Mouse (Mus musculus) erythroblast, embryonic 14.5 days (primary cell): Measurements from ENCODE around the gene A230072I06Rik. TPM values are rescaled to one million over a fixed set of nuclear protein-coding genes. Genes with fewer than 3 reads are reported as not detected.

ENCODE experiments used
- H3K27me3 ChIP-seq: 2 replicates; pipeline ENCODE4 v1.6.1; 2012; ENCODE audit warnings: inconsistent platforms; ENCODE audit not compliant: control insufficient read depth
- H3K36me3 ChIP-seq: 2 replicates; pipeline ENCODE4 v1.6.1; 2012; ENCODE audit warnings: mild to moderate bottlenecking, inconsistent platforms; ENCODE audit not compliant: control insufficient read depth
- H3K4me1 ChIP-seq: 2 replicates; pipeline ENCODE4 v1.6.1; 2012; ENCODE audit warnings: inconsistent platforms; ENCODE audit not compliant: control insufficient read depth
- H3K4me3 ChIP-seq: replicated peaks from 2 replicates; pipeline ENCODE3; 2012; ENCODE audit warnings: moderate library complexity, mild to moderate bottlenecking, inconsistent platforms
- H3K9me3 ChIP-seq: 2 replicates; pipeline ENCODE4 v1.6.1; 2012; ENCODE audit warnings: low read length, inconsistent platforms, mixed read lengths; ENCODE audit not compliant: control insufficient read depth
- GATA1 ChIP-seq: IDR thresholded peaks from 2 replicates; pipeline ENCODE4 v1.6.1; 2012; ENCODE audit warnings: low read length, inconsistent platforms, mixed read lengths
- TAL1 ChIP-seq: IDR thresholded peaks from 3 replicates; pipeline ENCODE4 v1.6.1; 2012; ENCODE audit warnings: low read length, inconsistent platforms, mixed read lengths
- polyA plus RNA-seq: library from polyadenylated mRNA; stranded (reverse); fragments of >175 nt; gene quantifications from 2 replicates; pipeline ENCODE4 v1.2.3, GENCODE M21; 2012

Gene A230072I06Rik
- polyA plus RNA-seq, 1 experiment, result not detected

GRCm38 (mm10) chr8:12268306-12268829 is 10.3 kb upstream of the A230072I06Rik start:
- Histone ChIP-seq H3K36me3 (no peaks in the 10 kb centered on the region), H3K4me3 (no peak overlapping the region), H3K27me3 (no peaks in the 10 kb centered on the region), H3K4me1 (no peaks in the 10 kb centered on the region), H3K9me3 (no peaks in the 10 kb centered on the region)
- TF ChIP-seq TAL1 (no peak), GATA1 (no peak)

- no peaks in the 10 kb centered on the region for H3K36me3 ChIP-seq
- TF ChIP-seq GATA1, result no peak
- no peak for TF ChIP-seq TAL1
- H3K4me3 ChIP-seq, result no peak overlapping the region
These were observed 1.0 kb downstream of the A230072I06Rik start for GRCm38 (mm10) chr8:12279482-12280192.

GRCm38 (mm10) chr8:12282128-12282527 is 3.5 kb downstream of the A230072I06Rik start:
- Histone ChIP-seq H3K36me3 (no peaks in the 10 kb centered on the region), H3K27me3 (no peaks in the 10 kb centered on the region), H3K4me1 (no peaks in the 10 kb centered on the region), H3K9me3 (no peaks in the 10 kb centered on the region), H3K4me3 (no peak overlapping the region)
- TF ChIP-seq TAL1 (no peak), GATA1 (no peak)

More at GRCm38 (mm10) chr8:12279482-12280192, 1.0 kb downstream of the A230072I06Rik start:
- H3K9me3 ChIP-seq, result no peaks in the 10 kb centered on the region
- H3K27me3 ChIP-seq, result no peaks in the 10 kb centered on the region
- H3K4me1 ChIP-seq, result no peaks in the 10 kb centered on the region

DNA sequence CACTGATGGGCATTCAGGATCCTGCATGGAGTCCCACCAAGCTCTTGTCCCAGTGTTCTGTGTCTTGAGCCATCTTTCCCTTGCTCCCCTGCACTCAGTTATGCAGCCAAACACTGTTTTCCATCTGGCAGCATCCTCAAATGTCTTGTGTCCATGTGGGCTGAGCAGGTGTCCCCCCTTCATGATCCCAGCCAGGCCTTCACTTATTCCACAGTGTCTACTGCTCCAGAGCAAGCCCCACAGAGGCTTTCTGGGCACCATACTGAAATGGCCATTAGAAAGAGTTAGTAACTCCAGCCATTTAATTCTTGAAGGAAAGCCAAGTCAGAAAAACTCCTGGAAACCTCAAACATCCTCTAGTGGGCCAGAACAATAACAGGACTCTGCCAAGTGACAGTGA is 11.9 kb downstream of the A230072I06Rik start:
- Histone ChIP-seq H3K4me3 (no peak overlapping the region), H3K9me3 (no peaks in the 10 kb centered on the region), H3K27me3 (no peaks in the 10 kb centered on the region), H3K4me1 (no peaks in the 10 kb centered on the region), H3K36me3 (no peaks in the 10 kb centered on the region)
- no peak for TF ChIP-seq TAL1
- no peak for TF ChIP-seq GATA1

DNA sequence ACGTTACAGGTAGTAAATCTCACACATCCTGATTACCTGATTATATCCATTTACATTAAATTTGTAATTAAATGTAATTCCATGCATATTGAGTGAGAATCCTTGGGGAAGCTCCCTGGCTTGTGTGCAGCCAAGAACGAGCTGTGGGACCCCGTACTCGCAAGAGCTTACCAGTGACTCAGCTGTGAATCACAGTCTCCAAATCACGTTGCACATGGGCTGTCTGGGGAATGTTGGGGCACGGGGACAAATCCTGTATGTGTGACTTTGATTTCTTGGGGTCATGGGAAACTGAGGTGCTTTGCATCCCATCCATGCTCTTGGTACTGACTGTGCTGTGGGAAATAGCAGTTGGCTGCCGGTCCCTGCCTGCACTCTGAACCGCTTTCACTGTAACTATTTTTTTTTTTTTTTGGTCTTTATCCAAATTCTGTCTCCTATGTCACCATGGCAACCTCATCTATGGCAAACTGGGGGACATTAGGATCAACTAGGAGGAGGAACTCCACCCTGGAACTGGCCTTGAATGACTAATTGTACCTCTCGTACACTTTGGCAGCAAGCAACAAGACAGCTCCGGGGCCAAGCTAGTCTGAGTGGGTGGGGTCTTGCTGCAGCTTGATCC is 19.8 kb downstream of the A230072I06Rik start:
- H3K36me3 ChIP-seq, result no peaks in the 10 kb centered on the region
- no peak for TF ChIP-seq TAL1
- no peak for TF ChIP-seq GATA1
- H3K4me3 ChIP-seq, result no peak overlapping the region
- no peaks in the 10 kb centered on the region for H3K9me3 ChIP-seq
- H3K4me1 ChIP-seq, result no peaks in the 10 kb centered on the region
- H3K27me3 ChIP-seq, result no peaks in the 10 kb centered on the region

- H3K4me1 ChIP-seq, result no peaks in the 10 kb centered on the region
- no peak overlapping the region for H3K4me3 ChIP-seq
- no peaks in the 10 kb centered on the region for H3K9me3 ChIP-seq
- H3K27me3 ChIP-seq, result no peaks in the 10 kb centered on the region
- TF ChIP-seq TAL1 (no peak), GATA1 (no peak)
- H3K36me3 ChIP-seq, result no peaks in the 10 kb centered on the region
These were observed 23.4 kb downstream of the A230072I06Rik start for GRCm38 (mm10) chr8:12301998-12302397.

DNA sequence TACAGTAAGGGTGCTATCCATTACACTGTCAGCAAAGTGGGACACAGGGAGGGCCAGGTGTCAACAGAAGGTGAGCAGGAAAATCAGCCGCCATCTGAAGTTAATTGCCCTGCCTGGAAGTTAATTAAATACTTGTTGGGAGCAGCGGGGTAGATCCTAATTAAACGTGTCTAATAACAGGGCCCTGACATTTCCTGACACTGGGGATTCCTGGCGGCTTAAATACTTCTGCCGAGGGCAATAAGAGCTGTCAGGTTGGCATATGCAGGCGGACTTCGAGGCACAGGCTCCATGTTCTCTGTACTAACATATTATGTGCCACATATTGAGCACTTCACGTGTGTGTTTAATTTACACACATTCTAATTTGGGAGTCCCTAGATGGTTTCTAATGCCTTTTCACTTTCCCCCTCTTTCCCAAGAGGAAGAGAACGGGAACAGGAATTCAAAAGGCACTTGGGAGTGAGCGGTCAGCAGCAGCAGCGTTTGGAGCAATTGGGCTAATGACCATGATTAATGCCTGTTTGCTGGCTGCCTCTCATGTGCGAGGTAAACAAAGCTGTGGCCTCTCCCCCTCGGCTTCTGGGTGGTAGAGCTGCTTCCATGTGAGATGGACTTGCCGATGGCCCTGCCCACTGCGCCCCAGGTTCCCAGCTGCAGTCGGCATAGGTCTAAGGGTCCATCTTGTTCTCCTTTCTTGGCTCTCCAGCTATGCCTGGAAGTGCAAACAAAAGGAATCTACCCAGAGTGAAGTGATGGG is 34.5 kb downstream of the A230072I06Rik start:
- H3K4me3 ChIP-seq, result no peak overlapping the region
- TF ChIP-seq TAL1 (no peak), GATA1 (no peak)
- no peaks in the 10 kb centered on the region for H3K36me3 ChIP-seq
- H3K9me3 ChIP-seq, result no peaks in the 10 kb centered on the region
- no peaks in the 10 kb centered on the region for H3K4me1 ChIP-seq
- peaks cover 12% of the 10 kb centered on the region; the same call in 1 of the 2 replicates for H3K27me3 ChIP-seq

DNA sequence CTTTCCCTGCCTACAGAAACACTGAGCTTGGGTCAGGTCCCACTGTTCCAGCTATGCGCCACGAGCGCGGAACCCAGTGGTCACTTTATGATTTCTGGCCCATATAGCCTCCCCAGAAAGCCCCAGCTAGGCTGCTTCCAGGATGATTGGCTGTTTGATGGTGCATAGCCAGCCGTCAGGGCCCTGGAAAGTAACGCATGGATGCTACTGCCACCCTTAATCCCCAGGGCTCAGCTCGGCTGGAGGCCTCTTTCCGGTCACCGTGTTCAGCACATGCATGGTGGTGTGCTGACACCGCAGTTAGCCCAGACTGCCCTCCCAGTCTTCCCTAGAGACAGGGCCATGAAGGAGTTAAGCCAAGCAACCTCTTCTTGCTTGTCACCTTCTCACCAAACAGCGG is 35.6 kb downstream of the A230072I06Rik start:
- TF ChIP-seq TAL1 (no peak), GATA1 (no peak)
- no peaks in the 10 kb centered on the region for H3K4me1 ChIP-seq
- H3K4me3 ChIP-seq, result no peak overlapping the region
- H3K9me3 ChIP-seq, result no peaks in the 10 kb centered on the region
- H3K27me3 ChIP-seq, result peaks cover 12% of the 10 kb centered on the region; the same call in 1 of the 2 replicates
- H3K36me3 ChIP-seq, result no peaks in the 10 kb centered on the region

- no peak for TF ChIP-seq GATA1
- no peak for TF ChIP-seq TAL1
- H3K4me3 ChIP-seq, result no peak overlapping the region
- peaks cover 12% of the 10 kb centered on the region; the same call in 1 of the 2 replicates for H3K27me3 ChIP-seq
- H3K4me1 ChIP-seq, result no peaks in the 10 kb centered on the region
- H3K9me3 ChIP-seq, result no peaks in the 10 kb centered on the region
- H3K36me3 ChIP-seq, result no peaks in the 10 kb centered on the region
These were observed 36.6 kb downstream of the A230072I06Rik start for GRCm38 (mm10) chr8:12315177-12315576.
